Mouse (Mus musculus): ENCODE data around the gene Gtf2f2. TPM values are rescaled to one million over a fixed set of nuclear protein-coding genes. Genes with fewer than 3 reads are reported as not detected.

Gene Gtf2f2
- polyA plus RNA-seq, 1 experiment from 2014 or later, result 25.8 TPM

DNA sequence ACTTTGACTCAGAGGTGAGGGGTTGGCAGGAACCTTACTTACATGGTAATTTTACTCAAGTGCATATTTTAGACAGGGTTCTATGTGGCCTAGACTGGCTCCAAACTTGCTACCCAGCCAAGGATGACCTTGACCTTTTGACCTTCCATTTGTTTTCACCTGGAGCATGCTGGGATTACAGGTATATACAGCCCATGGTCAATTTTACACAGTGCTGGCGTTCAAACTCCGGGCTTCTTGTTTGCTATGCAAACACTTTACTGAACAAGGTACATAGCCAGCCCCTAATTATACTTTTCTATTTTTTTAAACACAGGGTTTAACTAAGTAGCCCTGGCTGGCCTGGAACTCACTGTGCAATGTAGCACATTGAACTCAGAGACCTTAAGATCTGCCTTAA is 98.0 kb downstream of the Gtf2f2 start:
- Histone ChIP-seq H3K4me2 (replicated peaks; ENCODE audit: low read depth) (no peak overlapping the region), H3K9me3 (ENCODE audit: control insufficient read depth) (no peaks in the 10 kb centered on the region), H3K4me3 (ENCODE audit: low read depth, low read length) (no peak overlapping the region), H3K36me3 (ENCODE audit: control insufficient read depth, insufficient read depth) (peaks cover 5% of the 10 kb centered on the region; the same call in 1 of the 2 replicates), H3K9ac (ENCODE audit: low read depth, low read length) (no peak overlapping the region), H3K27ac (ENCODE audit: low read depth, low read length) (no peak overlapping the region), H3K4me1 (replicated peaks; ENCODE audit: control insufficient read depth, insufficient read depth, low read length) (no peaks in the 10 kb centered on the region), H3K27me3 (replicated peaks; ENCODE audit: control insufficient read depth, insufficient read depth, low read length) (no peaks in the 10 kb centered on the region)
- ATAC-seq, result no peak
- 56% methylated on average over 2 of the region's 2 CpGs for WGBS
- TF ChIP-seq CTCF (IDR thresholded peaks at IDR 0.05; ENCODE audit: low read depth), result no peak

DNA sequence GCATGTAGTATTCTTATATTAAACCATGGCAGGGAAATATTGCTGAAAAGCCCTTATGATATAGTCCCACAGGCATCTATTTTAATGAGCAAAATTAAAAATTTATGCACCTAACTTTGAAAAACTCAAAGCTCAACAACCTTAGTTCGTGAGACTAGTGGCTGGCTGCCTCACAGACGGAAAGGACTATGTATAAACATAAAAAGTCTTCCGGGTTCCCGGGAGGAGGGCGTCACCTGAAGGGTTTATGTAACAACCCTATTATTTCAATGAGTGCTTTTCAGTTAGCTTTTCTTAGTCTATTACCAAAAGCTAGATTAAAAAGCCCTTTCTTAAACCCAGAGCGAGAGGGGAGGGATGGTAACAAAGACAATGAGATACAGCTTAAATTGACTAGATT is 98.7 kb downstream of the Gtf2f2 start:
- Histone ChIP-seq H3K27ac (ENCODE audit: low read depth, low read length) (no peak overlapping the region), H3K27me3 (replicated peaks; ENCODE audit: control insufficient read depth, insufficient read depth, low read length) (no peaks in the 10 kb centered on the region), H3K4me3 (ENCODE audit: low read depth, low read length) (no peak overlapping the region), H3K9ac (ENCODE audit: low read depth, low read length) (no peak overlapping the region), H3K4me1 (replicated peaks; ENCODE audit: control insufficient read depth, insufficient read depth, low read length) (no peaks in the 10 kb centered on the region), H3K36me3 (ENCODE audit: control insufficient read depth, insufficient read depth) (peaks cover 5% of the 10 kb centered on the region; the same call in 1 of the 2 replicates), H3K9me3 (ENCODE audit: control insufficient read depth) (no peaks in the 10 kb centered on the region), H3K4me2 (replicated peaks; ENCODE audit: low read depth) (no peak overlapping the region)
- no peak for ATAC-seq
- 85% methylated on average over 6 of the region's 6 CpGs for WGBS
- no peak for TF ChIP-seq CTCF (IDR thresholded peaks at IDR 0.05; ENCODE audit: low read depth)

DNA sequence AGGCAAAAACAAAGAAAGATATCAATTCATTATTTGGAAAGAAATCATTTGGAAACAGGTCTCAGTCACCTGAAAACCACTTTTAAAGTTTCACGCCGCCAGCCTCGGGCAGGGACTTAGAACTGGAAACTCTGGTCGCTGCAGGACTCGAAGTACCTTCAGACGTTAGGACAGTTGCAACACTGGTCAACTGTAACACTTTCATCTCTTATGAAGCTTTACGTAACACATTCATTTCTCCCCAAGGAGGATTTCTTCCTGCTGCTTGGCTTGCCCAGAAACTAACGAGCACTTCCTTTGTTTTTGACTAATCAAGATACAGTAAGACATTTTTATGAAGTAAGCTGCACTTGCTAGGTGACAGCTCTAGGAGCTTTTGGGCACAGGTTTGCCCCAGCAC is 103.7 kb downstream of the Gtf2f2 start:
- Histone ChIP-seq H3K4me1 (replicated peaks; ENCODE audit: control insufficient read depth, insufficient read depth, low read length) (no peaks in the 10 kb centered on the region), H3K36me3 (ENCODE audit: control insufficient read depth, insufficient read depth) (peaks cover 26% of the 10 kb centered on the region), H3K9ac (ENCODE audit: low read depth, low read length) (no peak overlapping the region), H3K4me3 (ENCODE audit: low read depth, low read length) (no peak overlapping the region), H3K27ac (ENCODE audit: low read depth, low read length) (no peak overlapping the region), H3K9me3 (ENCODE audit: control insufficient read depth) (no peaks in the 10 kb centered on the region), H3K4me2 (replicated peaks; ENCODE audit: low read depth) (no peak overlapping the region), H3K27me3 (replicated peaks; ENCODE audit: control insufficient read depth, insufficient read depth, low read length) (no peaks in the 10 kb centered on the region)
- WGBS, result 92% methylated on average over 8 of the region's 8 CpGs
- ATAC-seq, result no peak
- TF ChIP-seq CTCF (IDR thresholded peaks at IDR 0.05; ENCODE audit: low read depth), result no peak

DNA sequence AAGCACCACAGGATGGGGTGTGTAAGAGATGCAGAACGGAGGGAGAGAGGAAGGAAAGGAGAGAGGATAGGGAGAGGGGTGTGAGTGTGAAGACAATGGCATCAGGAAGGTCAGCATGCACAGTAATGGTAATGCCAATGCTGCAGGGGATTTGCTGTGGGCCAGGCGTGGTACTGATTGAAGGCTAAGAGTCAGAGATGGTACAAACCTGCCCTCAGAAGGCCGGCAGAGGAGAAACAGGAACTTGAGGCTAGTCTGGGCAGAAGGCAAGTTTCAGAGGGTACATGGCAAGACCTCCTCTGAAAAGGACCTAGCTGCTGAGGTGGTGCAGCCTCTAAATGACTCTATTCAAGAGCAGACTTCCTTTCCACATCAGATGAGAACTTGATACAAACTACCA is 105.7 kb downstream of the Gtf2f2 start:
- ATAC-seq, result no peak
- no peak for TF ChIP-seq CTCF (IDR thresholded peaks at IDR 0.05; ENCODE audit: low read depth)
- WGBS, result 97% methylated on average over 3 of the region's 3 CpGs
- Histone ChIP-seq H3K9me3 (ENCODE audit: control insufficient read depth) (no peaks in the 10 kb centered on the region), H3K36me3 (ENCODE audit: control insufficient read depth, insufficient read depth) (peaks cover 26% of the 10 kb centered on the region), H3K27ac (ENCODE audit: low read depth, low read length) (no peak overlapping the region), H3K4me3 (ENCODE audit: low read depth, low read length) (no peak overlapping the region), H3K27me3 (replicated peaks; ENCODE audit: control insufficient read depth, insufficient read depth, low read length) (no peaks in the 10 kb centered on the region), H3K9ac (ENCODE audit: low read depth, low read length) (no peak overlapping the region), H3K4me2 (replicated peaks; ENCODE audit: low read depth) (no peak overlapping the region), H3K4me1 (replicated peaks; ENCODE audit: control insufficient read depth, insufficient read depth, low read length) (no peaks in the 10 kb centered on the region)

DNA sequence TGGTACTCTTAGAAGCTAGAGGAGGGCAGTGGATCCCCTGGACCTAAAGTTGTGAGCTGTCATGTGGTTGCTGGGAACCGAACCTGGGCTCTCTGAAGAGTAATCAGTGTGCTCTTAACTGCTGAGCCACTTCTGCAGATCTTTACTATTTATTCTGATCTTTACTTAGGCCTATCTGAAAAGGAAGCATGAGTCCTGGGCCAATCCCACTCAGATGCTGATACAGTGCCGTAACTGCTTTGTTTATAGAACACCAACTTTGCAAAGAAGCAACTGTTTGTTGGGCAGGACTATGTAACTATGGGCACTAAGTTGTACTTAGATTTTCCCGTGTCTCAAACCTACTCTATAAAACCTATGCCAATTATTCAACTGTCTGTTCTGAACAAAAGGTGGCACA is 107.5 kb downstream of the Gtf2f2 start:
- no peak overlapping the region for H3K9ac ChIP-seq (ENCODE audit: low read depth, low read length)
- no peak for ATAC-seq
- H3K4me3 ChIP-seq (ENCODE audit: low read depth, low read length), result no peak overlapping the region
- WGBS, result 84% methylated on average over 3 of the region's 3 CpGs
- peaks cover 26% of the 10 kb centered on the region for H3K36me3 ChIP-seq (ENCODE audit: control insufficient read depth, insufficient read depth)
- no peak overlapping the region for H3K27ac ChIP-seq (ENCODE audit: low read depth, low read length)
- H3K27me3 ChIP-seq (replicated peaks; ENCODE audit: control insufficient read depth, insufficient read depth, low read length), result no peaks in the 10 kb centered on the region
- no peak overlapping the region for H3K4me2 ChIP-seq (replicated peaks; ENCODE audit: low read depth)
- TF ChIP-seq CTCF (IDR thresholded peaks at IDR 0.05; ENCODE audit: low read depth), result no peak
- no peaks in the 10 kb centered on the region for H3K9me3 ChIP-seq (ENCODE audit: control insufficient read depth)
- H3K4me1 ChIP-seq (replicated peaks; ENCODE audit: control insufficient read depth, insufficient read depth, low read length), result no peaks in the 10 kb centered on the region

DNA sequence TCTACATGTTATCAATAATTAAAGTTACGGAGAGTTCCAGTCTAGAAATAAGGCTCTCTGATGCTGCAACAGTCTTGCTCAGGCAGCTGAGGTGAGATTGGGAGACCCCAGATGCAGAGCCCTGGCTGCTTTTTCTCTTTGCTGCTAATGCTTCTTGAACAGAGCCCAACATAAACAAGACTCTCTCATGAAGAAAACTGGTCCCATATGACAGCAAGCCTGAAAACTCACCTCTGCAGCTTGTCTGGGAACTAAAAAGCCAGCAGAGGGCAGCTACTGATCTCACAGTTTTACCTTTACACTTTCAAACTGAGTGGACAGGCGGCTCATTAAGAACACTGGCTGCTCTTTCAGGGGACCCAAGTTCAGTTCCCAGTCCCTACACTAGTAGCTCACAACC is 108.7 kb downstream of the Gtf2f2 start:
- WGBS, result 86% methylated on average over 2 of the region's 2 CpGs
- Histone ChIP-seq H3K4me3 (ENCODE audit: low read depth, low read length) (no peak overlapping the region), H3K9ac (ENCODE audit: low read depth, low read length) (no peak overlapping the region), H3K27ac (ENCODE audit: low read depth, low read length) (no peak overlapping the region), H3K36me3 (ENCODE audit: control insufficient read depth, insufficient read depth) (peaks cover 29% of the 10 kb centered on the region), H3K9me3 (ENCODE audit: control insufficient read depth) (no peaks in the 10 kb centered on the region), H3K4me1 (replicated peaks; ENCODE audit: control insufficient read depth, insufficient read depth, low read length) (no peaks in the 10 kb centered on the region), H3K4me2 (replicated peaks; ENCODE audit: low read depth) (no peak overlapping the region), H3K27me3 (replicated peaks; ENCODE audit: control insufficient read depth, insufficient read depth, low read length) (no peaks in the 10 kb centered on the region)
- TF ChIP-seq CTCF (IDR thresholded peaks at IDR 0.05; ENCODE audit: low read depth), result no peak
- no peak for ATAC-seq
